Mouse (Mus musculus) naive thymus-derived CD4-positive, alpha-beta T cell, adult 2 months (primary cell): Measurements from ENCODE around the gene Sorbs1.

Experiments used
- DNase-seq: peaks from one replicate; pipeline ENCODE4 v3.0.0-alpha.2; 2011; ENCODE audit warnings: low read depth

Gene Sorbs1

GRCm38 (mm10) chr19:40346232-40346844 lies 167.2 kb downstream of the Sorbs1 start:
- no peak for DNase-seq

GRCm38 (mm10) chr19:40345684-40346083 lies 167.9 kb downstream of the Sorbs1 start:
- DNase-seq: peak; percentile 87

GRCm38 (mm10) chr19:40343018-40343417 lies 170.6 kb downstream of the Sorbs1 start:
- peak; percentile 79 for DNase-seq

GRCm38 (mm10) chr19:40341141-40341540 lies 172.4 kb downstream of the Sorbs1 start:
- DNase-seq: no peak

- DNase-seq: no peak
These were observed 176.9 kb downstream of the Sorbs1 start for GRCm38 (mm10) chr19:40336694-40337093.

GRCm38 (mm10) chr19:40333905-40334304 lies 179.7 kb downstream of the Sorbs1 start:
- no peak for DNase-seq

GRCm38 (mm10) chr19:40333081-40333480 lies 180.5 kb downstream of the Sorbs1 start:
- no peak for DNase-seq

GRCm38 (mm10) chr19:40332303-40332702 lies 181.3 kb downstream of the Sorbs1 start:
- no peak for DNase-seq

- no peak for DNase-seq
These were observed 181.7 kb downstream of the Sorbs1 start for GRCm38 (mm10) chr19:40331846-40332245.

GRCm38 (mm10) chr19:40326126-40326525 lies 187.5 kb downstream of the Sorbs1 start:
- DNase-seq: no peak

GRCm38 (mm10) chr19:40325381-40325780 lies 188.2 kb downstream of the Sorbs1 start:
- no peak for DNase-seq

GRCm38 (mm10) chr19:40322226-40322625 lies 191.4 kb downstream of the Sorbs1 start:
- no peak for DNase-seq

- no peak for DNase-seq
These were observed 194.4 kb downstream of the Sorbs1 start for GRCm38 (mm10) chr19:40319199-40319598.

- DNase-seq: no peak
These were observed 195.1 kb downstream of the Sorbs1 start for GRCm38 (mm10) chr19:40318511-40318910.

- no peak for DNase-seq
These were observed 196.6 kb downstream of the Sorbs1 start for GRCm38 (mm10) chr19:40317001-40317400.

- no peak for DNase-seq
These were observed 199.3 kb downstream of the Sorbs1 start for GRCm38 (mm10) chr19:40314252-40314651.

GRCm38 (mm10) chr19:40311631-40312030 lies 201.9 kb downstream of the Sorbs1 start:
- DNase-seq: no peak

GRCm38 (mm10) chr19:40310410-40311130 lies 203.0 kb downstream of the Sorbs1 start:
- DNase-seq: no peak

GRCm38 (mm10) chr19:40309911-40310310 lies 203.7 kb downstream of the Sorbs1 start:
- DNase-seq: no peak

GRCm38 (mm10) chr19:40307550-40307949 lies 206.0 kb downstream of the Sorbs1 start:
- no peak for DNase-seq

GRCm38 (mm10) chr19:40306631-40307030 lies 206.9 kb downstream of the Sorbs1 start:
- DNase-seq: no peak

GRCm38 (mm10) chr19:40305456-40305855 lies 208.1 kb downstream of the Sorbs1 start:
- no peak for DNase-seq

GRCm38 (mm10) chr19:40302916-40303315 lies 210.7 kb downstream of the Sorbs1 start:
- no peak for DNase-seq

GRCm38 (mm10) chr19:40302477-40302876 lies 211.1 kb downstream of the Sorbs1 start:
- DNase-seq: no peak
